Mouse (Mus musculus) forebrain, embryonic 12.5 days (tissue): ENCODE results near the gene Alkbh8. TPM values are rescaled to one million over a fixed set of nuclear protein-coding genes. Genes with fewer than 3 reads are reported as not detected.
A peak's percentile ranks its signal among the peaks of the same experiment; 100 is the strongest.
"Not testable (repeated sequence)": the region's sequence is repeated elsewhere in the genome, so short reads cannot be mapped to it uniquely, and the experiment has no call there.

Experiments
- ATAC-seq: fragments of 200-750 bp; cut with Nextera tagmentation; 2 replicates; pipeline ENCODE4 v1.8.0; 2017; ENCODE audit warnings: moderate TSS enrichment; ENCODE audit not compliant: low FRiP score
- H3K27ac ChIP-seq: fragments of 300-500 bp; sonication (generic); 2 replicates; pipeline ENCODE4 v1.5.1; 2016; ENCODE audit warnings: mild to moderate bottlenecking
- H3K27me3 ChIP-seq: fragments of 300-500 bp; sonication (generic); 2 replicates; pipeline ENCODE4 v1.6.1; 2016; ENCODE audit warnings: mild to moderate bottlenecking
- H3K36me3 ChIP-seq: fragments of 300-500 bp; sonication (generic); replicated peaks from 2 replicates; pipeline ENCODE4 v1.6.1; 2016; ENCODE audit warnings: mild to moderate bottlenecking
- H3K4me1 ChIP-seq: fragments of 300-500 bp; sonication (generic); 2 replicates; pipeline ENCODE4 v1.6.1; 2016
- H3K4me2 ChIP-seq: fragments of 300-500 bp; sonication (generic); 2 replicates; pipeline ENCODE4 v1.6.1; 2016; ENCODE audit warnings: mild to moderate bottlenecking, moderate library complexity
- H3K4me3 ChIP-seq: fragments of 300-500 bp; sonication (generic); replicated peaks from 2 replicates; pipeline ENCODE4 v1.5.1; 2016; ENCODE audit warnings: mild to moderate bottlenecking
- H3K9ac ChIP-seq: fragments of 300-500 bp; sonication (generic); 2 replicates; pipeline ENCODE4 v1.6.1; 2016; ENCODE audit warnings: mild to moderate bottlenecking
- H3K9me3 ChIP-seq: fragments of 300-500 bp; sonication (generic); 2 replicates; pipeline ENCODE4 v1.6.1; 2016
- WGBS: fragments of 180-500 bp; shearing (Covaris S2); methylation state at CpG from one replicate; pipeline ENCODE4 v1.1.7; 2016; 5-methylcytosine and 5-hydroxymethylcytosine counted together
- polyA plus RNA-seq: library from polyadenylated mRNA; unstranded; fragments of >200 nt; fragmentation: Nextera tagmentation; extraction: Ambion mirVana; gene quantifications from 2 replicates; pipeline ENCODE4 v1.2.1, GENCODE M21; 2016

The Alkbh8 gene
- polyA plus RNA-seq: 50.4 and 51.6 TPM in 2 replicates

- H3K36me3 ChIP-seq: peaks cover 10% of the 10 kb centered on the region; the same call in 1 of the 2 replicates
- ATAC-seq: peak; percentile 98
- peak within 1 kb of the TSS; percentile 72 for H3K9ac ChIP-seq
- H3K4me2 ChIP-seq: peak within 1 kb of the TSS; percentile 56
- peak within 1 kb of the TSS; percentile 80 for H3K27ac ChIP-seq
- 3% methylated on average over 20 of the region's 20 CpGs for WGBS
- no peaks in the 10 kb centered on the region for H3K9me3 ChIP-seq
- peaks cover 6% of the 10 kb centered on the region for H3K27me3 ChIP-seq
- peaks cover 5% of the 10 kb centered on the region for H3K4me1 ChIP-seq
- H3K4me3 ChIP-seq: peak within 1 kb of the TSS; percentile 69
Measured at GRCm38 (mm10) chr9:3334962-3335767, at the start of gene Alkbh8. Alkbh8 (plus strand) TSS chr9:3335140.

- Histone ChIP-seq H3K36me3 (no peaks in the 10 kb centered on the region), H3K4me1 (no peaks in the 10 kb centered on the region), H3K4me2 (no peak overlapping the region), H3K27ac (no peak overlapping the region), H3K9me3 (peaks cover 20% of the 10 kb centered on the region; the same call in 1 of the 2 replicates), H3K27me3 (no peaks in the 10 kb centered on the region), H3K9ac (no peak overlapping the region), H3K4me3 (no peak overlapping the region)
- no peak for ATAC-seq
Measured at GRCm38 (mm10) chr9:3309292-3309836, 25.6 kb upstream of the Alkbh8 start.

GRCm38 (mm10) chr9:3310016-3310415 is 24.9 kb upstream of the Alkbh8 start:
- no peaks in the 10 kb centered on the region for H3K36me3 ChIP-seq
- no peak for ATAC-seq
- WGBS: 88% methylated on average over 2 of the region's 2 CpGs

DNA sequence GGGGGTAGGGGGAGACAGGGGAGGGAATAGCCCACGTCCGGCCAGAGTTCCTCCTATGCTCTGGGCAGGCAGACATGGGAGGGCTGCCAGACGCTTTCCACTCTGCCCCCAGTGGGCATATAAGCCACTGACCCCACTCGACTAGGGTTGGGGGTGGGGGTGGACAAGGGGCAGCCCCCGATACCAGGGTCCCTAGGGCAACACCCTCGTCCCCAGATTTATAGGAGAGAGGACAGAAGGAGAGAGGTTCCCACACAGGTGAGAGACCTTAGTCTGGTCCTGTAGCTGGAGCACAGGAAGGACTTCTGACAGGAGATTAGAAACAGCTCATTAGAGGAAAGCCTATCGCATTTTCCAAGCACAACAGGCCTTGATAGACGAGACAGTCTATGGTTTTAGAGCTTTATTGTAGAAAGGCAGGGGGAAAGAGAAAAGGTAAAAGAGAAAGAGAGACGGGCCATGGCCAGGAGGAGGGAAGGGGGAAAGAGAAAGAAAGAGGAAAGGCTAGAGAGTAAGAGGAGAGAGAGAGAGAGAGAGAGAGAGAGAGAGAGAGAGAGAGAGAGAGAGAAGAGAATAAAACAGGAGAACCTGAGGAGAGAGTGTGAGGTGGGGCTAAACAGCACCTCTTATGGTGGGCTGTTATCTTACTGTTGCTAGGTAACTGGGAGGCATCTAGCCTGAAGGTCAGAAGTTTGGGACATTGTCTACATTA is 7.4 kb upstream of the Alkbh8 start:
- WGBS: 72% methylated on average over 9 of the region's 9 CpGs
- not testable (repeated sequence) for H3K36me3 ChIP-seq, H3K4me1 ChIP-seq, H3K27me3 ChIP-seq, H3K27ac ChIP-seq, H3K9ac ChIP-seq, H3K9me3 ChIP-seq, H3K4me2 ChIP-seq, H3K4me3 ChIP-seq, ATAC-seq

More at GRCm38 (mm10) chr9:3310016-3310415, 24.9 kb upstream of the Alkbh8 start:
- Histone ChIP-seq H3K27ac (no peak overlapping the region), H3K27me3 (no peaks in the 10 kb centered on the region), H3K4me2 (no peak overlapping the region), H3K9ac (no peak overlapping the region), H3K4me1 (no peaks in the 10 kb centered on the region), H3K4me3 (no peak overlapping the region), H3K9me3 (peaks cover 20% of the 10 kb centered on the region; the same call in 1 of the 2 replicates)

DNA sequence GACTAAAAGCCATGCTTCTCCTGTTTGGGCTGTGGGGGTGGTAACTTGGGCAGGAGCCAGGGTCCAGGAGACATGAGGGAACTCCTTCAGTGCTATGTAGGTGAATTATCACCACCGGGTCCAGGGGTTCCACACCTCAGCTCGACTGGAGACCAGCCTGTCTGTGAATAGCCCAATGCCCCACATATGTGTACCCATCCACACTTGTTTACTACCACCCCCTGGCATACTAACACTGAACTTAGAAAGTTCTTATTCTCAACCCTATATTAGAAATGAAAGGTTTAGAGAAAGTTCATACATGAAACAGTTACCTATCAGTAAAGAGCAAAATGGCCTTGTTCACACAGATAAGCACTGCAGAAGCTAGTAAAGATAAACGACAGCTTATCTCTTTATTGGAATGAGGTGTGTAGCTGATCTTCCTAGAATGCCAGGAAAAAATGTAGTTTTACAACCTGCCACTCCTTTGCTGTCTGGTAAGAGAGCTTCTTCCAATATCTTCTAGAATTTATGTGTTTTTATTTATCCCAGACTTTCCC is 6.8 kb upstream of the Alkbh8 start:
- no peak overlapping the region for H3K4me3 ChIP-seq
- no peak overlapping the region for H3K9ac ChIP-seq
- no peak overlapping the region for H3K4me2 ChIP-seq
- no peaks in the 10 kb centered on the region for H3K9me3 ChIP-seq
- no peaks in the 10 kb centered on the region for H3K36me3 ChIP-seq
- no peak overlapping the region for H3K27ac ChIP-seq
- 73% methylated on average over 3 of the region's 3 CpGs for WGBS
- ATAC-seq: no peak
- H3K27me3 ChIP-seq: peaks cover 6% of the 10 kb centered on the region
- H3K4me1 ChIP-seq: no peaks in the 10 kb centered on the region

DNA sequence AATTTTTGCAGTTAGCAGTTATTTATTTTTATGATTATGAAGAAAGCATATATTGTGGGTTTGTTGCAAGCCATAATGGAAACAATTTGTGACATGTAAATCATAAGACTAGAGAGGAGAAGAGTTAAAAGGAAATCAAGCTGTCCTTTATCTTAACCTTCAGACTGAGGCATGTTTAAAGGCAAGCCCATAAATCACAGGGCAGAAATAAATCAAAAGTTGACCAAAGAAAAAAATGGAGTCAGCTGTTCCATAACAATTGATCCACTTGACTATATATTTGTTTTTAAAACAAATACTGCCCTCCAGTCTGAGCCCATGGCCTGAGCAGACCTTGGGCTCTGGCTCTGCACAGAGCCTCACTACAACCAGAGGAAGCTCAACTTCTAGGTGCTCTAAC is 4.6 kb upstream of the Alkbh8 start:
- Histone ChIP-seq H3K36me3 (no peaks in the 10 kb centered on the region), H3K4me2 (no peak overlapping the region), H3K4me1 (no peaks in the 10 kb centered on the region), H3K27ac (no peak overlapping the region), H3K27me3 (peaks cover 6% of the 10 kb centered on the region), H3K4me3 (no peak overlapping the region), H3K9me3 (no peaks in the 10 kb centered on the region), H3K9ac (no peak overlapping the region)
- no peak for ATAC-seq

- Histone ChIP-seq H3K9me3 (no peaks in the 10 kb centered on the region), H3K4me1 (no peaks in the 10 kb centered on the region), H3K4me2 (no peak overlapping the region), H3K9ac (no peak overlapping the region), H3K27me3 (peaks cover 6% of the 10 kb centered on the region), H3K4me3 (no peak overlapping the region), H3K27ac (no peak overlapping the region), H3K36me3 (no peaks in the 10 kb centered on the region)
- no peak for ATAC-seq
- 79% methylated on average over 3 of the region's 3 CpGs for whole genome bisulfite sequencing
Measured at GRCm38 (mm10) chr9:3330737-3331384, 4.1 kb upstream of the Alkbh8 start.

GRCm38 (mm10) chr9:3336661-3337060 is 1.7 kb downstream of the Alkbh8 start:
- 0 out of 2 replicates have a peak overlapping the region, but pooled peaks have one; percentile 1 for H3K4me2 ChIP-seq
- H3K9me3 ChIP-seq: no peaks in the 10 kb centered on the region
- peaks cover 14% of the 10 kb centered on the region; the same call in 1 of the 2 replicates for H3K36me3 ChIP-seq
- H3K9ac ChIP-seq: no peak overlapping the region
- no peak overlapping the region for H3K27ac ChIP-seq
- ATAC-seq: no peak
- peaks cover 5% of the 10 kb centered on the region for H3K4me1 ChIP-seq
- no peaks in the 10 kb centered on the region for H3K27me3 ChIP-seq
- 91% methylated on average over 3 of the region's 3 CpGs for WGBS
- peak overlapping the region; percentile 19 for H3K4me3 ChIP-seq

DNA sequence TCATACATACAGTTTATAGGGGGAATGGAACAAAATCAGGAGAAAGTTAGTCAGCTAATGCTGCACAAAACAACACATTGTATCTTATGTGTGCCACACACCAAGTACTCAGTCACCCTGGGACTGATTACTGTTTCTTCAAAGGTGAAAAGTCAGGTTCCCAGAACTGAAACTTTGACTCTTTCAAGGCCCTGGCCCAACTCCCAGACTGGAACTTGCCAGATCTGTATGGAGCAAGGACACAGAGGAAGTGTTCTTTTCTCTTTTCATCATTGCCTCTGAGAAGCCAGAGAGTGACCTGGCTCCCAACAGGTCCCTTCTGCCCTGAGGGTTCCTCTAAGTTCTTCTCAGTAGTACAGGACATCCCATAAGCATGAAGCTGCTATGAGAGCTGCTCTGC is 10.2 kb downstream of the Alkbh8 start:
- Histone ChIP-seq H3K27ac (no peak overlapping the region), H3K4me2 (no peak overlapping the region), H3K4me3 (no peak overlapping the region), H3K27me3 (no peaks in the 10 kb centered on the region), H3K4me1 (no peaks in the 10 kb centered on the region), H3K36me3 (peaks cover 42% of the 10 kb centered on the region), H3K9me3 (no peaks in the 10 kb centered on the region), H3K9ac (no peak overlapping the region)
- no peak for ATAC-seq

DNA sequence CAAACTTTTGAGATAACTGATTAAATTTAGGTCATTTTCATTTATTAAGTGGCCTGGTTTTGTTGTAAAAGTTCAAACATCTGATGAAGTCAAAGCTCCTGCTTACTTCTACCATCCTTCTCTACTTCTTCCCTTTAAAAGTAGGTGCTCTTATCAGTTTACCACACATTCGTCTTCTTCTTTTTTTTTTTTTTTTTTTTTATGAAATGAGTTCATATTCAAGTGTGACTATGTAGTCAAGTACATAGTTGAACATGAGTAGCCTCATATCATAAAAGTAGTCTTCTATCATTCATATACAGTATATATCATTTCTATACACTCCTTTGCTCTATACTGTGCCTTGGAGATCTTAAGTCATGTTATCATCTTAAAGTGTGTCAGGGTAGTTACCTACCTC is 11.0 kb downstream of the Alkbh8 start:
- Histone ChIP-seq H3K36me3 (peaks cover 46% of the 10 kb centered on the region), H3K27me3 (no peaks in the 10 kb centered on the region), H3K9ac (no peak overlapping the region), H3K4me2 (no peak overlapping the region), H3K4me1 (no peaks in the 10 kb centered on the region), H3K27ac (no peak overlapping the region), H3K9me3 (no peaks in the 10 kb centered on the region), H3K4me3 (no peak overlapping the region)
- WGBS: 80% methylated on average over 1 of the region's 1 CpGs
- ATAC-seq: no peak

GRCm38 (mm10) chr9:3350056-3350455 is 15.1 kb downstream of the Alkbh8 start:
- 88% methylated on average over 1 of the region's 1 CpGs for WGBS
- Histone ChIP-seq H3K4me2 (no peak overlapping the region), H3K4me3 (no peak overlapping the region), H3K27me3 (no peaks in the 10 kb centered on the region), H3K4me1 (no peaks in the 10 kb centered on the region), H3K9me3 (no peaks in the 10 kb centered on the region), H3K36me3 (peaks cover 43% of the 10 kb centered on the region), H3K9ac (no peak overlapping the region), H3K27ac (no peak overlapping the region)
- no peak for ATAC-seq

- H3K27ac ChIP-seq, H3K4me2 ChIP-seq, H3K27me3 ChIP-seq, H3K9me3 ChIP-seq, ATAC-seq, H3K4me1 ChIP-seq, H3K4me3 ChIP-seq, H3K9ac ChIP-seq: not testable (repeated sequence)
- WGBS: 28% methylated on average over 1 of the region's 1 CpGs
- peaks cover 20% of the 10 kb centered on the region for H3K36me3 ChIP-seq
Measured at GRCm38 (mm10) chr9:3376323-3376722, 41.4 kb downstream of the Alkbh8 start.
